Mouse (Mus musculus) c-Kit-positive CD71-positive TER-119-negative erythroid progenitor cells, embryonic 14.5 days (primary cell): ENCODE results near the gene Tchhl1.
A peak's percentile ranks its signal among the peaks of the same experiment; 100 is the strongest.
"Not testable (repeated sequence)": the region's sequence is repeated elsewhere in the genome, so short reads cannot be mapped to it uniquely, and the experiment has no call there.

Source experiments
- DNase-seq: peaks from one replicate; pipeline ENCODE4 v3.0.0-alpha.2; 2013; ENCODE audit warnings: low read depth

Tchhl1 gene

GRCm38 (mm10) chr3:93468561-93468960, at the start of gene Tchhl1:
TSS of gene Tchhl1 (plus strand) at chr3:93468754.
- DNase-seq, result no peak

- DNase-seq, result no peak
These were observed 36.9 kb upstream of the Tchhl1 start for GRCm38 (mm10) chr3:93431673-93432072.

- DNase-seq, result no peak
These were observed 26.5 kb upstream of the Tchhl1 start, which contains the start of gene Tchh for GRCm38 (mm10) chr3:93442030-93442429. TSS of gene Tchh (plus strand) at chr3:93442330.

GRCm38 (mm10) chr3:93443501-93444101, 25.0 kb upstream of the Tchhl1 start:
- no peak for DNase-seq

GRCm38 (mm10) chr3:93444343-93445164, 24.0 kb upstream of the Tchhl1 start:
- no peak for DNase-seq

- no peak for DNase-seq
These were observed 23.3 kb upstream of the Tchhl1 start for GRCm38 (mm10) chr3:93445165-93445705.

- DNase-seq, result no peak
These were observed 22.3 kb upstream of the Tchhl1 start for GRCm38 (mm10) chr3:93446128-93446755.

GRCm38 (mm10) chr3:93446756-93447137, 21.8 kb upstream of the Tchhl1 start:
- DNase-seq, result not testable (repeated sequence)

GRCm38 (mm10) chr3:93447138-93447841, 21.3 kb upstream of the Tchhl1 start:
- DNase-seq, result no peak

GRCm38 (mm10) chr3:93466556-93466955, 2.0 kb upstream of the Tchhl1 start:
- no peak for DNase-seq

GRCm38 (mm10) chr3:93467130-93467529, 1.4 kb upstream of the Tchhl1 start:
- DNase-seq, result no peak

- no peak for DNase-seq
These were observed 1.1 kb downstream of the Tchhl1 start for GRCm38 (mm10) chr3:93469629-93470028.

GRCm38 (mm10) chr3:93480053-93480452, 11.5 kb downstream of the Tchhl1 start:
- no peak for DNase-seq

- no peak for DNase-seq
These were observed 13.5 kb downstream of the Tchhl1 start for GRCm38 (mm10) chr3:93481982-93482616.

GRCm38 (mm10) chr3:93485611-93486010, 17.1 kb downstream of the Tchhl1 start:
- DNase-seq, result no peak

- no peak for DNase-seq
These were observed 20.0 kb downstream of the Tchhl1 start for GRCm38 (mm10) chr3:93488541-93488940.

GRCm38 (mm10) chr3:93492176-93492575, 23.6 kb downstream of the Tchhl1 start:
- no peak for DNase-seq

GRCm38 (mm10) chr3:93493992-93494391, 25.4 kb downstream of the Tchhl1 start:
- DNase-seq, result peak; percentile 34

GRCm38 (mm10) chr3:93494774-93495173, 26.2 kb downstream of the Tchhl1 start:
- not testable (repeated sequence) for DNase-seq

GRCm38 (mm10) chr3:93497131-93497530, 28.6 kb downstream of the Tchhl1 start:
- DNase-seq, result no peak

GRCm38 (mm10) chr3:93499129-93499528, 30.6 kb downstream of the Tchhl1 start:
- no peak for DNase-seq
